Mouse (Mus musculus): ENCODE data around the gene Npsr1. TPM values are rescaled to one million over a fixed set of nuclear protein-coding genes. Genes with fewer than 3 reads are reported as not detected.

Gene Npsr1
- total RNA-seq, 2 experiments from 2014 or later = 1.9 to 2.0 TPM

- no peak for DNase-seq (ENCODE audit: extremely low spot score in 1 of 2, low spot score in 1 of 2)
These were observed 119.9 kb downstream of the Npsr1 start for GRCm38 (mm10) chr9:24217721-24218120.

- DNase-seq (ENCODE audit: extremely low spot score in 1 of 2, low spot score in 1 of 2) = no peak
These were observed 138.7 kb downstream of the Npsr1 start for GRCm38 (mm10) chr9:24236461-24236860.

- no peak for DNase-seq (ENCODE audit: extremely low spot score in 1 of 2, low spot score in 1 of 2)
These were observed 149.8 kb downstream of the Npsr1 start for GRCm38 (mm10) chr9:24247557-24247956.

- no peak for DNase-seq (ENCODE audit: extremely low spot score in 1 of 2, low spot score in 1 of 2)
These were observed 156.4 kb downstream of the Npsr1 start for GRCm38 (mm10) chr9:24254236-24254635.

- DNase-seq (ENCODE audit: extremely low spot score in 1 of 2, low spot score in 1 of 2) = no peak
These were observed 182.9 kb downstream of the Npsr1 start for GRCm38 (mm10) chr9:24280498-24281287.

- no peak for DNase-seq (ENCODE audit: extremely low spot score in 1 of 2, low spot score in 1 of 2)
These were observed 184.8 kb downstream of the Npsr1 start for GRCm38 (mm10) chr9:24282617-24283016.

GRCm38 (mm10) chr9:24283071-24283470 lies 185.3 kb downstream of the Npsr1 start:
- DNase-seq (ENCODE audit: extremely low spot score in 1 of 2, low spot score in 1 of 2) = peak in 1 of 2 experiments; percentile 47

GRCm38 (mm10) chr9:24283536-24283935 lies 185.7 kb downstream of the Npsr1 start:
- no peak for DNase-seq (ENCODE audit: extremely low spot score in 1 of 2, low spot score in 1 of 2)

- DNase-seq (ENCODE audit: extremely low spot score in 1 of 2, low spot score in 1 of 2) = no peak
These were observed 186.7 kb downstream of the Npsr1 start for GRCm38 (mm10) chr9:24284239-24285084.

GRCm38 (mm10) chr9:24285419-24285818 lies 187.6 kb downstream of the Npsr1 start:
- no peak for DNase-seq (ENCODE audit: extremely low spot score in 1 of 2, low spot score in 1 of 2)

- DNase-seq (ENCODE audit: extremely low spot score in 1 of 2, low spot score in 1 of 2) = no peak
These were observed 193.6 kb downstream of the Npsr1 start for GRCm38 (mm10) chr9:24291385-24291784.

- no peak for DNase-seq (ENCODE audit: extremely low spot score in 1 of 2, low spot score in 1 of 2)
These were observed 195.6 kb downstream of the Npsr1 start for GRCm38 (mm10) chr9:24293252-24293959.

GRCm38 (mm10) chr9:24302906-24303305 lies 205.1 kb downstream of the Npsr1 start:
- no peak for DNase-seq (ENCODE audit: extremely low spot score in 1 of 2, low spot score in 1 of 2)

GRCm38 (mm10) chr9:24306990-24307389 lies 209.2 kb downstream of the Npsr1 start:
- DNase-seq (ENCODE audit: extremely low spot score in 1 of 2, low spot score in 1 of 2) = no peak

- no peak for DNase-seq (ENCODE audit: extremely low spot score in 1 of 2, low spot score in 1 of 2)
These were observed 209.6 kb downstream of the Npsr1 start for GRCm38 (mm10) chr9:24307400-24307799.

- no peak for DNase-seq (ENCODE audit: extremely low spot score in 1 of 2, low spot score in 1 of 2)
These were observed 218.0 kb downstream of the Npsr1 start for GRCm38 (mm10) chr9:24315835-24316234.

- no peak for DNase-seq (ENCODE audit: extremely low spot score in 1 of 2, low spot score in 1 of 2)
These were observed 233.9 kb downstream of the Npsr1 start for GRCm38 (mm10) chr9:24331661-24332060.

- no peak for DNase-seq (ENCODE audit: extremely low spot score in 1 of 2, low spot score in 1 of 2)
These were observed 243.5 kb downstream of the Npsr1 start for GRCm38 (mm10) chr9:24341321-24341720.

- DNase-seq (ENCODE audit: extremely low spot score in 1 of 2, low spot score in 1 of 2) = no peak
These were observed 249.2 kb downstream of the Npsr1 start for GRCm38 (mm10) chr9:24347011-24347410.

- no peak for DNase-seq (ENCODE audit: extremely low spot score in 1 of 2, low spot score in 1 of 2)
These were observed 251.7 kb downstream of the Npsr1 start for GRCm38 (mm10) chr9:24349510-24349909.

GRCm38 (mm10) chr9:24351402-24351801 lies 253.6 kb downstream of the Npsr1 start:
- no peak for DNase-seq (ENCODE audit: extremely low spot score in 1 of 2, low spot score in 1 of 2)
